In genomic region chr4:155653086-155653450, GRCm38 (mm10) we compare ENCODE assay signal across 7 mouse cellular contexts. TPM values are rescaled to one million over a fixed set of nuclear protein-coding genes. Genes with fewer than 3 reads are reported as not detected.
DNase-seq lines count a peak whose midpoint lies in the region; ATAC-seq and TF ChIP-seq lines count a peak whose summit lies in the region.

Mmp23 (minus strand) TSS chr4:155653384.

- TF ChIP-seq CTCF in E14TG2a.4 (conservative IDR thresholded peaks at IDR 0.05; ENCODE audit: low read length): no peak

- no peak within 1 kb of the TSS for H3K27ac ChIP-seq in forebrain, embryonic 16.5 days (ENCODE audit: low read length)
- no peak within 1 kb of the TSS for H3K27ac ChIP-seq in hindbrain, embryonic 11.5 days (ENCODE audit: low read depth, low read length)
- H3K27ac ChIP-seq in liver, embryonic 12.5 days: no peak within 1 kb of the TSS

- peaks cover 83% of the 10 kb centered on the region for H3K4me1 ChIP-seq in E14TG2a.4 (replicated peaks; ENCODE audit: low read depth, low read length)
- H3K4me1 ChIP-seq in forebrain, embryonic 16.5 days (replicated peaks; ENCODE audit: control insufficient read depth, insufficient read depth, low read length): peaks cover 28% of the 10 kb centered on the region
- peaks cover 14% of the 10 kb centered on the region for H3K4me1 ChIP-seq in hindbrain, embryonic 11.5 days (replicated peaks; ENCODE audit: control insufficient read depth, insufficient read depth, low read length)
- H3K4me1 ChIP-seq in liver, embryonic 12.5 days: peaks cover 44% of the 10 kb centered on the region

- peak within 1 kb of the TSS; percentile 56 for H3K4me2 ChIP-seq in forebrain, embryonic 16.5 days (ENCODE audit: low read length)
- H3K4me2 ChIP-seq in hindbrain, embryonic 11.5 days (replicated peaks; ENCODE audit: low read depth, low read length): peak within 1 kb of the TSS; percentile 66
- peak within 1 kb of the TSS; percentile 67 for H3K4me2 ChIP-seq in liver, embryonic 12.5 days

- H3K36me3 ChIP-seq in E14TG2a.4 (ENCODE audit: insufficient read depth, low read length): peaks cover 69% of the 10 kb centered on the region
- peaks cover 31% of the 10 kb centered on the region for H3K36me3 ChIP-seq in forebrain, embryonic 16.5 days (ENCODE audit: control insufficient read depth, insufficient read depth)
- peaks cover 2% of the 10 kb centered on the region; the same call in 1 of the 2 replicates for H3K36me3 ChIP-seq in hindbrain, embryonic 11.5 days (ENCODE audit: control insufficient read depth, insufficient read depth, low read length)
- H3K36me3 ChIP-seq in liver, embryonic 12.5 days: peaks cover 37% of the 10 kb centered on the region

- DNase-seq in ZHBTc4 (ENCODE audit: low read depth, low spot score): peak; percentile 71
- DNase-seq in hindbrain, embryonic 11.5 days (ENCODE audit: low spot score): no peak
- DNase-seq in yolk sac, embryonic 10.5 days (ENCODE audit: low spot score): peak; percentile 62

- under 1% methylated on average over 33 of the region's 33 CpGs for WGBS in forebrain, embryonic 16.5 days
- under 1% methylated on average over 33 of the region's 33 CpGs for WGBS in hindbrain, embryonic 11.5 days
- 3% methylated on average over 33 of the region's 33 CpGs for WGBS in liver, embryonic 12.5 days (ENCODE audit: insufficient replicate concordance)

- H3K9ac ChIP-seq in forebrain, embryonic 16.5 days (replicated peaks; ENCODE audit: low read depth, low read length): peak within 1 kb of the TSS; percentile 43
- peak within 1 kb of the TSS; percentile 58 for H3K9ac ChIP-seq in hindbrain, embryonic 11.5 days (ENCODE audit: low read depth, low read length)
- peak within 1 kb of the TSS; percentile 36; the same call in 1 of the 2 replicates for H3K9ac ChIP-seq in liver, embryonic 12.5 days

- H3K27me3 ChIP-seq in E14TG2a.4 (ENCODE audit: insufficient read depth, low read length): peaks cover 27% of the 10 kb centered on the region
- peaks cover 53% of the 10 kb centered on the region for H3K27me3 ChIP-seq in forebrain, embryonic 16.5 days (replicated peaks; ENCODE audit: control insufficient read depth, insufficient read depth, low read length)
- peaks cover 50% of the 10 kb centered on the region for H3K27me3 ChIP-seq in hindbrain, embryonic 11.5 days (ENCODE audit: control insufficient read depth, insufficient read depth, low read length)
- H3K27me3 ChIP-seq in liver, embryonic 12.5 days (replicated peaks): peaks cover 59% of the 10 kb centered on the region

- H3K9me3 ChIP-seq in E14TG2a.4 (ENCODE audit: low read length): no peaks in the 10 kb centered on the region
- no peaks in the 10 kb centered on the region for H3K9me3 ChIP-seq in forebrain, embryonic 16.5 days (ENCODE audit: control insufficient read depth, low read length)
- H3K9me3 ChIP-seq in hindbrain, embryonic 11.5 days (ENCODE audit: control insufficient read depth, low read length): no peaks in the 10 kb centered on the region
- no peaks in the 10 kb centered on the region for H3K9me3 ChIP-seq in liver, embryonic 12.5 days (replicated peaks)

- ATAC-seq in forebrain, embryonic 16.5 days: peak; percentile 26
- peak; percentile 61 for ATAC-seq in hindbrain, embryonic 11.5 days (ENCODE audit: low FRiP score)
- ATAC-seq in liver, embryonic 12.5 days: no peak
- ATAC-seq in monocyte, adult 5-6 weeks (replicated peaks; ENCODE audit: insufficient number of reproducible peaks, low FRiP score, low TSS enrichment, poor library complexity, severe bottlenecking): 0 out of 2 replicates have a peak, but pooled peaks have one; percentile 8

- peak within 1 kb of the TSS; percentile 80 for H3K4me3 ChIP-seq in E14TG2a.4 (replicated peaks; ENCODE audit: low read length)
- H3K4me3 ChIP-seq in forebrain, embryonic 16.5 days (replicated peaks; ENCODE audit: low read length): peak within 1 kb of the TSS; percentile 31
- peak within 1 kb of the TSS; percentile 32 for H3K4me3 ChIP-seq in hindbrain, embryonic 11.5 days (ENCODE audit: low read depth, low read length)
- peak within 1 kb of the TSS; percentile 45 for H3K4me3 ChIP-seq in liver, embryonic 12.5 days

RNA-seq across cellular contexts. Expression of gene Mmp23, which starts in this region (rescaled TPM):
- polyA plus RNA-seq in forebrain, embryonic 16.5 days (2015; fragmentation: Nextera tagmentation; extraction: Ambion mirVana): 3.0 and 3.2 TPM in 2 replicates
- 2.6 and 3.1 TPM in 2 replicates for polyA plus RNA-seq in hindbrain, embryonic 11.5 days (2014; fragmentation: Nextera tagmentation; extraction: Ambion mirVana)
- 8.1 and 9.2 TPM in 2 replicates for polyA plus RNA-seq in liver, embryonic 12.5 days (2016; fragmentation: Nextera tagmentation; extraction: Ambion mirVana)
- not detected in 3 replicates for total RNA-seq in monocyte, adult 5-6 weeks (2017)

Comparison
In these comparisons a context has a peak if more than half of its experiments do, and no peak if none do; other contexts are left out.
1. Peak in ATAC-seq in monocyte, adult 5-6 weeks; RNA of the gene not detected or under 1 TPM.